Mouse (Mus musculus) CH12.LX (cell line): ENCODE measurements around the gene Cox18. TPM values are rescaled to one million over a fixed set of nuclear protein-coding genes. Genes with fewer than 3 reads are reported as not detected.

Experiments used
- DNase-seq: peaks from one replicate; pipeline ENCODE4 v3.0.0-alpha.2; 2013; ENCODE audit errors: extremely low read depth
- H3K27ac ChIP-seq: 2 replicates; pipeline ENCODE4 v1.5.1; 2012; ENCODE audit warnings: low read depth, mild to moderate bottlenecking, control low read depth, moderate library complexity; ENCODE audit not compliant: insufficient read depth
- H3K27me3 ChIP-seq: replicated peaks from 2 replicates; pipeline ENCODE3; 2012; ENCODE audit warnings: inconsistent platforms
- H3K36me3 ChIP-seq, 2 experiments: replicated peaks in 1 of 2; 2 replicates each; pipeline versions ENCODE3 to v1.6.1; 2012; ENCODE audit warnings: inconsistent platforms in 1 of 2, low read length in 1 of 2, mild to moderate bottlenecking in 1 of 2, mixed read lengths in 1 of 2, moderate library complexity in 1 of 2; ENCODE audit not compliant: control insufficient read depth in 1 of 2, insufficient read depth in 1 of 2
- H3K4me1 ChIP-seq, 2 experiments: 2 replicates each; pipeline ENCODE4 v1.6.1; 2012; ENCODE audit warnings: inconsistent platforms in 1 of 2, moderate library complexity in 1 of 2; ENCODE audit not compliant: insufficient read depth in 2 of 2, control insufficient read depth in 1 of 2
- H3K4me2 ChIP-seq: 2 replicates; pipeline ENCODE4 v1.6.1; 2012; ENCODE audit warnings: low read depth, mild to moderate bottlenecking, control low read depth; ENCODE audit not compliant: poor library complexity, insufficient read depth, severe bottlenecking
- H3K4me3 ChIP-seq, 3 experiments: fragments of 150-350 bp in 1 of 3; sonication (generic) in 1 of 3; replicated peaks in 1 of 3; 2 replicates each; pipeline versions ENCODE3 to v1.5.1; 2011 to 2012; ENCODE audit warnings: low read depth in 2 of 3, low read length in 2 of 3, mild to moderate bottlenecking in 2 of 3, moderate library complexity in 2 of 3, control low read depth in 1 of 3, improper control_type of control experiment in 1 of 3, inconsistent platforms in 1 of 3, mixed read lengths in 1 of 3; ENCODE audit not compliant: poor library complexity in 1 of 3
- H3K79me2 ChIP-seq: replicated peaks from 2 replicates; pipeline ENCODE4 v1.6.1; 2012; ENCODE audit warnings: mild to moderate bottlenecking, moderate library complexity; ENCODE audit not compliant: control insufficient read depth, poor library complexity, insufficient read depth, severe bottlenecking; ENCODE audit errors: extremely low read depth
- H3K9ac ChIP-seq: 2 replicates; pipeline ENCODE4 v1.6.1; 2012; ENCODE audit warnings: low read depth, mild to moderate bottlenecking, control low read depth, moderate library complexity; ENCODE audit not compliant: insufficient read depth
- H3K9me3 ChIP-seq: replicated peaks from 2 replicates; pipeline ENCODE3; 2012; ENCODE audit warnings: low read length, inconsistent platforms, mixed read lengths
- CTCF ChIP-seq, 2 experiments: IDR thresholded peaks in 1 of 2; conservative IDR thresholded peaks in 1 of 2; 2 replicates each; pipeline ENCODE4 v1.5.1; 2011 to 2012; ENCODE audit warnings: low read depth in 2 of 2, low read length in 2 of 2, improper control_type of control experiment in 1 of 2, inconsistent platforms in 1 of 2, mild to moderate bottlenecking in 1 of 2, moderate library complexity in 1 of 2
- E2F4 ChIP-seq: IDR thresholded peaks from 2 replicates; pipeline ENCODE4 v1.6.1; 2011; ENCODE audit warnings: low read depth, low read length, improper control_type of control experiment; ENCODE audit not compliant: insufficient replicate concordance
- ELF1 ChIP-seq: IDR thresholded peaks from 2 replicates; pipeline ENCODE4 v1.6.1; 2014; ENCODE audit warnings: low read depth, mild to moderate bottlenecking, inconsistent platforms, low read length, improper control_type of control experiment
- ETS1 ChIP-seq: conservative IDR thresholded peaks from 2 replicates; pipeline ENCODE4 v1.6.1; 2012; ENCODE audit warnings: low read depth, mild to moderate bottlenecking, inconsistent platforms, low read length, improper control_type of control experiment, moderate library complexity
- HCFC1 ChIP-seq: IDR thresholded peaks from 2 replicates; pipeline ENCODE4 v1.6.1; 2012; ENCODE audit warnings: low read depth, mild to moderate bottlenecking, inconsistent platforms, low read length, improper control_type of control experiment
- IRF4 ChIP-seq: IDR thresholded peaks from 2 replicates; pipeline ENCODE4 v1.6.1; 2014; ENCODE audit warnings: low read depth, mild to moderate bottlenecking, inconsistent platforms, low read length, improper control_type of control experiment
- JUN ChIP-seq: IDR thresholded peaks from 2 replicates; pipeline ENCODE4 v1.6.1; 2011; ENCODE audit warnings: low read depth, mild to moderate bottlenecking, low read length, improper control_type of control experiment, moderate library complexity; ENCODE audit not compliant: insufficient read depth
- MAFK ChIP-seq: IDR thresholded peaks from 2 replicates; pipeline ENCODE4 v1.6.1; 2011; ENCODE audit warnings: low read length, improper control_type of control experiment; ENCODE audit not compliant: insufficient replicate concordance
- MAX ChIP-seq: IDR thresholded peaks from 2 replicates; pipeline ENCODE4 v1.6.1; 2011; ENCODE audit warnings: low read length, improper control_type of control experiment
- MAZ ChIP-seq: IDR thresholded peaks from 2 replicates; pipeline ENCODE4 v1.6.1; 2012; ENCODE audit warnings: low read depth, mild to moderate bottlenecking, inconsistent platforms, low read length, improper control_type of control experiment, moderate library complexity
- MYC ChIP-seq: IDR thresholded peaks from 2 replicates; pipeline ENCODE4 v1.6.1; 2011; ENCODE audit warnings: low read depth, mild to moderate bottlenecking, improper control_type of control experiment, low read length
- POLR2A ChIP-seq: IDR thresholded peaks from 2 replicates; pipeline ENCODE4 v1.6.1; 2011; ENCODE audit warnings: low read depth, mild to moderate bottlenecking, improper control_type of control experiment, low read length
- POLR2AphosphoS2 ChIP-seq: IDR thresholded peaks from 2 replicates; pipeline ENCODE4 v1.6.1; 2011; ENCODE audit warnings: low read depth, low read length, improper control_type of control experiment
- RAD21 ChIP-seq: IDR thresholded peaks from 2 replicates; pipeline ENCODE4 v1.6.1; 2011; ENCODE audit warnings: low read depth, mild to moderate bottlenecking, low read length, improper control_type of control experiment, moderate library complexity
- RCOR1 ChIP-seq: conservative IDR thresholded peaks from 2 replicates; pipeline ENCODE4 v1.6.1; 2012; ENCODE audit warnings: low read depth, mild to moderate bottlenecking, inconsistent platforms, low read length, improper control_type of control experiment
- SMC3 ChIP-seq: IDR thresholded peaks from 2 replicates; pipeline ENCODE4 v1.6.1; 2011; ENCODE audit warnings: low read depth, low read length, improper control_type of control experiment
- TCF12 ChIP-seq: IDR thresholded peaks from 2 replicates; pipeline ENCODE4 v1.6.1; 2014; ENCODE audit warnings: low read depth, mild to moderate bottlenecking, inconsistent platforms, low read length, improper control_type of control experiment
- UBTF ChIP-seq: IDR thresholded peaks from 2 replicates; pipeline ENCODE4 v1.6.1; 2012; ENCODE audit warnings: low read depth, mild to moderate bottlenecking, inconsistent platforms, low read length, improper control_type of control experiment, moderate library complexity
- ZC3H11A ChIP-seq: IDR thresholded peaks from 2 replicates; pipeline ENCODE4 v1.6.1; 2012; ENCODE audit warnings: low read depth, mild to moderate bottlenecking, inconsistent platforms, low read length, improper control_type of control experiment
- ZNF384 ChIP-seq: IDR thresholded peaks from 2 replicates; pipeline ENCODE4 v1.6.1; 2012; ENCODE audit warnings: low read depth, low read length, improper control_type of control experiment, inconsistent platforms
- dilution Hi-C: fragments of 300-500 bp; cut with MboI; formaldehyde crosslinking; loops from 2 replicates; pipeline ENCODE4 v1.14.3; 2020; ENCODE audit warnings: low sequenced_read_pairs; ENCODE audit not compliant: extremely low pct_unique_long_range_greater_than_20kb, extremely low pct_ligation_motif_present
- in situ Hi-C: fragments of 300-500 bp; cut with MboI; formaldehyde crosslinking; loops from 3 replicates; pipeline ENCODE4 v1.14.3; 2019; ENCODE audit warnings: low sequenced_read_pairs, low pct_ligation_motif_present, low pct_unique_long_range_greater_than_20kb, mixed read lengths
- polyA plus RNA-seq: library from polyadenylated mRNA; unstranded; fragments of >175 nt; gene quantifications from 2 replicates; pipeline ENCODE4 v1.2.1, GENCODE M21; 2012; ENCODE audit warnings: low read depth; ENCODE audit not compliant: insufficient read length
- total RNA-seq, 2 experiments: library from RNA; depleted of rRNA; stranded (reverse); fragments of 300-350 nt in 1 of 2; fragments of >200 nt in 1 of 2; gene quantifications; 2 replicates each; pipeline ENCODE4 v1.2.3; 2012 to 2014

Gene Cox18
- total and polyA plus RNA-seq, 3 experiments: 23.7 to 42.0 (median 40.8) TPM

GRCm38 (mm10) chr5:90194831-90195230 lies 29.0 kb downstream of the Cox18 start:
- no peaks in the 10 kb centered on the region for H3K9me3 ChIP-seq
- no peaks in the 10 kb centered on the region for H3K36me3 ChIP-seq
- dilution Hi-C loops (no loop called here), in situ Hi-C loops (loop anchor here (25.0 kb wide), 1 partner anchor 208 kb away; no protein-coding TSS in a partner anchor)
- H3K27me3 ChIP-seq: no peaks in the 10 kb centered on the region
- TF ChIP-seq MAX: no peak
- peak; percentile 19; the same call in 1 of the 2 replicates for TF ChIP-seq ZC3H11A
- peak; percentile 36; the same call in 1 of the 2 replicates for TF ChIP-seq IRF4
- TF ChIP-seq JUN: no peak
- no peak for TF ChIP-seq MAZ
- peak; percentile 44 to 79; a peak in 3 of 4 replicates for TF ChIP-seq CTCF (conservative IDR thresholded peaks at IDR 0.05 in 1 of 2, IDR thresholded peaks at IDR 0.05 in 1 of 2; ENCODE audit: low read depth in 2 of 2, low read length in 2 of 2)
- peak; percentile 62 for TF ChIP-seq SMC3
- TF ChIP-seq ETS1: no peak
- TF ChIP-seq RAD21: peak; percentile 93
- no peak for TF ChIP-seq E2F4
- no peak for TF ChIP-seq ELF1
- 0 out of 2 replicates have a peak, but pooled peaks have one; percentile 6 for TF ChIP-seq ZNF384
- TF ChIP-seq MAFK: no peak
- DNase-seq: peak; percentile 65
- H3K4me1 ChIP-seq: no peaks in the 10 kb centered on the region
- no peak overlapping the region for H3K27ac ChIP-seq
- no peak overlapping the region for H3K4me2 ChIP-seq
- H3K79me2 ChIP-seq: no peaks in the 10 kb centered on the region
- no peak overlapping the region for H3K9ac ChIP-seq
- H3K4me3 ChIP-seq: no peak overlapping the region

DNA sequence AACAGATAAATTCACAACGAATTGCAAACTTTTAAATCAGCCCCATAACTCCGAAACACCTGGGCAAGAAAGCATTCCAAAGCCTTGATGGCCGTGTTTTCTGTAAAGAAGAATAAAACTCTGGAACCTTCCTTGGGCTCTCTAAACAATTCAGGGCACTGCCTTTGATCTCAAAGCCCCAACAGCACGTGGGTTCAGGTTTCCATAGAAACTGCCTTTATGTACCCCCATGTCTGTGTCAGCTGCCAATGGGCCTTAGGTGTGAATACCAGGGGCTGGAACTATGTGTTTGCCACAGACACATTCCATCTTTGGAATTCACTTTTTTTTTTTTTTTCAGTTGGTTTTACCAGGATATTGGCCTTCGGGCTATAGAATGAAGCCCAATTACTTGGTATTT lies 41.0 kb downstream of the Cox18 start:
- Histone ChIP-seq H3K4me2 (no peak overlapping the region), H3K27me3 (no peaks in the 10 kb centered on the region), H3K9ac (no peak overlapping the region), H3K79me2 (no peaks in the 10 kb centered on the region), H3K36me3 (no peaks in the 10 kb centered on the region), H3K4me3 (no peak overlapping the region), H3K4me1 (no peaks in the 10 kb centered on the region), H3K27ac (no peak overlapping the region), H3K9me3 (no peaks in the 10 kb centered on the region)
- no peak for DNase-seq
- in situ Hi-C loops: loop anchor here (25.0 kb wide), 1 partner anchor 195 kb away; no protein-coding TSS in a partner anchor
- dilution Hi-C loops: no loop called here
- TF ChIP-seq UBTF (no peak), RCOR1 (no peak), POLR2A (no peak), MYC (no peak), MAFK (no peak), MAZ (no peak), TCF12 (no peak), POLR2AphosphoS2 (no peak), HCFC1 (no peak)
